Mouse (Mus musculus) right cerebral cortex, adult 18-20 months (tissue): ENCODE data around the gene Dennd1b.

Source experiments
- DNase-seq: peaks from one replicate; pipeline ENCODE4 v3.0.0; 2022; ENCODE audit warnings: mixed read lengths

Dennd1b gene

GRCm38 (mm10) chr1:138963161-138963867 is at the start of gene Dennd1b:
Gene Dennd1b (plus strand): TSS chr1:138963435.
- DNase-seq, result peak; percentile 66

GRCm38 (mm10) chr1:138915596-138915995 is 47.6 kb upstream of the Dennd1b start:
- no peak for DNase-seq

- no peak for DNase-seq
Measured at GRCm38 (mm10) chr1:138919601-138920000, 43.6 kb upstream of the Dennd1b start.

- no peak for DNase-seq
Measured at GRCm38 (mm10) chr1:138920082-138920481, 43.2 kb upstream of the Dennd1b start.

- no peak for DNase-seq
Measured at GRCm38 (mm10) chr1:138920799-138921198, 42.4 kb upstream of the Dennd1b start.

- DNase-seq, result no peak
Measured at GRCm38 (mm10) chr1:138922886-138923285, 40.3 kb upstream of the Dennd1b start.

GRCm38 (mm10) chr1:138924282-138924681 is 39.0 kb upstream of the Dennd1b start:
- DNase-seq, result no peak

- peak; percentile 48 for DNase-seq
Measured at GRCm38 (mm10) chr1:138928671-138929483, 34.4 kb upstream of the Dennd1b start.

- no peak for DNase-seq
Measured at GRCm38 (mm10) chr1:138929985-138930384, 33.2 kb upstream of the Dennd1b start.

GRCm38 (mm10) chr1:138930856-138931255 is 32.4 kb upstream of the Dennd1b start:
- DNase-seq, result no peak

GRCm38 (mm10) chr1:138936169-138936568 is 27.1 kb upstream of the Dennd1b start:
- DNase-seq, result no peak

GRCm38 (mm10) chr1:138937686-138938370 is 25.4 kb upstream of the Dennd1b start:
- no peak for DNase-seq

- DNase-seq, result no peak
Measured at GRCm38 (mm10) chr1:138939579-138940139, 23.6 kb upstream of the Dennd1b start.

- DNase-seq, result no peak
Measured at GRCm38 (mm10) chr1:138940407-138940806, 22.8 kb upstream of the Dennd1b start.

GRCm38 (mm10) chr1:138952173-138952572 is 11.1 kb upstream of the Dennd1b start:
- no peak for DNase-seq

- no peak for DNase-seq
Measured at GRCm38 (mm10) chr1:138954978-138955377, 8.3 kb upstream of the Dennd1b start.

GRCm38 (mm10) chr1:138955455-138955854 is 7.8 kb upstream of the Dennd1b start:
- DNase-seq, result no peak

GRCm38 (mm10) chr1:138956511-138956910 is 6.7 kb upstream of the Dennd1b start:
- DNase-seq, result no peak

GRCm38 (mm10) chr1:138957111-138957510 is 6.1 kb upstream of the Dennd1b start:
- no peak for DNase-seq

- no peak for DNase-seq
Measured at GRCm38 (mm10) chr1:138958863-138959262, 4.4 kb upstream of the Dennd1b start.

GRCm38 (mm10) chr1:138959903-138960483 is 3.2 kb upstream of the Dennd1b start:
- DNase-seq, result no peak

GRCm38 (mm10) chr1:138962266-138963101 is 751 bp upstream of the Dennd1b start:
- no peak for DNase-seq
